Mouse (Mus musculus) midbrain, embryonic 12.5 days (tissue): ENCODE results near the gene Gabbr2. TPM values are rescaled to one million over a fixed set of nuclear protein-coding genes. Genes with fewer than 3 reads are reported as not detected.

Experiments
- ATAC-seq: fragments of 200-750 bp; cut with Nextera tagmentation; 2 replicates; pipeline ENCODE4 v1.8.0; 2017; ENCODE audit warnings: low read depth, moderate TSS enrichment, moderate library complexity; ENCODE audit not compliant: low FRiP score
- H3K27ac ChIP-seq: fragments of 300-500 bp; sonication (generic); replicated peaks from 2 replicates; pipeline ENCODE4 v1.5.1; 2016; ENCODE audit warnings: mild to moderate bottlenecking
- H3K27me3 ChIP-seq: fragments of 300-500 bp; sonication (generic); 2 replicates; pipeline ENCODE4 v1.6.1; 2016; ENCODE audit warnings: mild to moderate bottlenecking
- H3K36me3 ChIP-seq: fragments of 300-500 bp; sonication (generic); 2 replicates; pipeline ENCODE4 v1.6.1; 2016
- H3K4me1 ChIP-seq: fragments of 300-500 bp; sonication (generic); 2 replicates; pipeline ENCODE4 v1.6.1; 2016
- H3K4me2 ChIP-seq: fragments of 300-500 bp; sonication (generic); replicated peaks from 2 replicates; pipeline ENCODE4 v1.6.1; 2016; ENCODE audit warnings: mild to moderate bottlenecking, moderate library complexity
- H3K4me3 ChIP-seq: fragments of 300-500 bp; sonication (generic); 2 replicates; pipeline ENCODE4 v1.5.1; 2016; ENCODE audit warnings: mild to moderate bottlenecking
- H3K9ac ChIP-seq: fragments of 300-500 bp; sonication (generic); replicated peaks from 2 replicates; pipeline ENCODE4 v1.6.1; 2016; ENCODE audit warnings: mild to moderate bottlenecking, moderate library complexity
- H3K9me3 ChIP-seq: fragments of 300-500 bp; sonication (generic); 2 replicates; pipeline ENCODE4 v1.6.1; 2016; ENCODE audit warnings: mild to moderate bottlenecking
- WGBS: fragments of 180-500 bp; shearing (Covaris S2); methylation state at CpG from one replicate; pipeline ENCODE4 v1.1.7; 2016; 5-methylcytosine and 5-hydroxymethylcytosine counted together
- polyA plus RNA-seq: library from polyadenylated mRNA; unstranded; fragments of >200 nt; fragmentation: Nextera tagmentation; extraction: Ambion mirVana; gene quantifications from 2 replicates; pipeline ENCODE4 v1.2.1, GENCODE M21; 2016

Gene Gabbr2
- polyA plus RNA-seq, 1 experiment from 2014 or later = 0.69 TPM

GRCm38 (mm10) chr4:46986054-46986453 is 5.6 kb downstream of the Gabbr2 start:
- Histone ChIP-seq H3K27ac (no peak overlapping the region), H3K9me3 (no peaks in the 10 kb centered on the region), H3K9ac (no peak overlapping the region), H3K4me2 (no peak overlapping the region), H3K4me3 (no peak overlapping the region), H3K36me3 (no peaks in the 10 kb centered on the region), H3K27me3 (peaks cover 33% of the 10 kb centered on the region), H3K4me1 (peaks cover 15% of the 10 kb centered on the region; the same call in 1 of the 2 replicates)
- no peak for ATAC-seq

GRCm38 (mm10) chr4:46982912-46983311 is 8.8 kb downstream of the Gabbr2 start:
- no peaks in the 10 kb centered on the region for H3K4me1 ChIP-seq
- H3K4me3 ChIP-seq = no peak overlapping the region
- no peak overlapping the region for H3K27ac ChIP-seq
- no peaks in the 10 kb centered on the region for H3K9me3 ChIP-seq
- 88% methylated on average over 5 of the region's 5 CpGs for WGBS
- H3K4me2 ChIP-seq = no peak overlapping the region
- no peak for ATAC-seq
- peaks cover 8% of the 10 kb centered on the region; the same call in 1 of the 2 replicates for H3K27me3 ChIP-seq
- no peak overlapping the region for H3K9ac ChIP-seq
- no peaks in the 10 kb centered on the region for H3K36me3 ChIP-seq

- Histone ChIP-seq H3K4me2 (no peak overlapping the region), H3K36me3 (no peaks in the 10 kb centered on the region), H3K4me1 (no peaks in the 10 kb centered on the region), H3K27ac (no peak overlapping the region), H3K4me3 (no peak overlapping the region), H3K9me3 (no peaks in the 10 kb centered on the region), H3K27me3 (peaks cover 8% of the 10 kb centered on the region; the same call in 1 of the 2 replicates), H3K9ac (no peak overlapping the region)
- 85% methylated on average over 4 of the region's 4 CpGs for WGBS
- no peak for ATAC-seq
These were observed 9.6 kb downstream of the Gabbr2 start for GRCm38 (mm10) chr4:46982094-46982493.

- peaks cover 6% of the 10 kb centered on the region; the same call in 1 of the 2 replicates for H3K27me3 ChIP-seq
- H3K9ac ChIP-seq = no peak overlapping the region
- no peak for ATAC-seq
- H3K9me3 ChIP-seq = no peaks in the 10 kb centered on the region
- no peaks in the 10 kb centered on the region for H3K4me1 ChIP-seq
- no peaks in the 10 kb centered on the region for H3K36me3 ChIP-seq
- no peak overlapping the region for H3K4me3 ChIP-seq
- no peak overlapping the region for H3K27ac ChIP-seq
- H3K4me2 ChIP-seq = no peak overlapping the region
- WGBS = 86% methylated on average over 6 of the region's 6 CpGs
These were observed 13.3 kb downstream of the Gabbr2 start for GRCm38 (mm10) chr4:46978371-46978770.

GRCm38 (mm10) chr4:46977161-46977560 is 14.5 kb downstream of the Gabbr2 start:
- H3K27ac ChIP-seq = no peak overlapping the region
- no peak for ATAC-seq
- H3K9ac ChIP-seq = no peak overlapping the region
- no peak overlapping the region for H3K4me3 ChIP-seq
- no peaks in the 10 kb centered on the region for H3K9me3 ChIP-seq
- peaks cover 6% of the 10 kb centered on the region; the same call in 1 of the 2 replicates for H3K27me3 ChIP-seq
- 92% methylated on average over 7 of the region's 7 CpGs for WGBS
- H3K36me3 ChIP-seq = no peaks in the 10 kb centered on the region
- no peak overlapping the region for H3K4me2 ChIP-seq
- H3K4me1 ChIP-seq = no peaks in the 10 kb centered on the region

- 84% methylated on average over 11 of the region's 11 CpGs for WGBS
- H3K4me2 ChIP-seq = no peak overlapping the region
- ATAC-seq = no peak
- H3K27me3 ChIP-seq = peaks cover 6% of the 10 kb centered on the region; the same call in 1 of the 2 replicates
- no peak overlapping the region for H3K9ac ChIP-seq
- no peaks in the 10 kb centered on the region for H3K36me3 ChIP-seq
- no peaks in the 10 kb centered on the region for H3K9me3 ChIP-seq
- H3K27ac ChIP-seq = no peak overlapping the region
- H3K4me1 ChIP-seq = no peaks in the 10 kb centered on the region
- H3K4me3 ChIP-seq = no peak overlapping the region
These were observed 15.0 kb downstream of the Gabbr2 start for GRCm38 (mm10) chr4:46976671-46977071.

- ATAC-seq = no peak
These were observed 18.4 kb downstream of the Gabbr2 start for GRCm38 (mm10) chr4:46973322-46973721.

GRCm38 (mm10) chr4:46967981-46968380 is 23.7 kb downstream of the Gabbr2 start:
- Histone ChIP-seq H3K36me3 (no peaks in the 10 kb centered on the region), H3K9ac (no peak overlapping the region), H3K9me3 (no peaks in the 10 kb centered on the region), H3K27ac (no peak overlapping the region), H3K27me3 (no peaks in the 10 kb centered on the region), H3K4me3 (no peak overlapping the region), H3K4me2 (no peak overlapping the region), H3K4me1 (no peaks in the 10 kb centered on the region)
- ATAC-seq = no peak
- 89% methylated on average over 10 of the region's 10 CpGs for WGBS

More at GRCm38 (mm10) chr4:46973322-46973721, 18.4 kb downstream of the Gabbr2 start:
- Histone ChIP-seq H3K4me3 (no peak overlapping the region), H3K9ac (no peak overlapping the region), H3K36me3 (no peaks in the 10 kb centered on the region), H3K27me3 (peaks cover 6% of the 10 kb centered on the region; the same call in 1 of the 2 replicates), H3K4me1 (no peaks in the 10 kb centered on the region), H3K27ac (no peak overlapping the region), H3K9me3 (no peaks in the 10 kb centered on the region), H3K4me2 (no peak overlapping the region)
- 92% methylated on average over 10 of the region's 10 CpGs for WGBS

GRCm38 (mm10) chr4:46966551-46966950 is 25.1 kb downstream of the Gabbr2 start:
- Histone ChIP-seq H3K27ac (no peak overlapping the region), H3K4me1 (no peaks in the 10 kb centered on the region), H3K9ac (no peak overlapping the region), H3K36me3 (no peaks in the 10 kb centered on the region), H3K4me2 (no peak overlapping the region), H3K4me3 (no peak overlapping the region), H3K9me3 (no peaks in the 10 kb centered on the region), H3K27me3 (no peaks in the 10 kb centered on the region)
- ATAC-seq = no peak

GRCm38 (mm10) chr4:46961403-46961802 is 30.3 kb downstream of the Gabbr2 start:
- no peak for ATAC-seq
- Histone ChIP-seq H3K9me3 (no peaks in the 10 kb centered on the region), H3K27ac (no peak overlapping the region), H3K4me1 (no peaks in the 10 kb centered on the region), H3K9ac (no peak overlapping the region), H3K27me3 (no peaks in the 10 kb centered on the region), H3K4me3 (no peak overlapping the region), H3K4me2 (no peak overlapping the region), H3K36me3 (no peaks in the 10 kb centered on the region)
- WGBS = 93% methylated on average over 2 of the region's 2 CpGs

- Histone ChIP-seq H3K27ac (no peak overlapping the region), H3K4me3 (no peak overlapping the region), H3K36me3 (no peaks in the 10 kb centered on the region), H3K4me2 (no peak overlapping the region), H3K4me1 (no peaks in the 10 kb centered on the region), H3K27me3 (no peaks in the 10 kb centered on the region), H3K9me3 (no peaks in the 10 kb centered on the region), H3K9ac (no peak overlapping the region)
- ATAC-seq = no peak
- WGBS = 90% methylated on average over 10 of the region's 10 CpGs
These were observed 31.5 kb downstream of the Gabbr2 start for GRCm38 (mm10) chr4:46960208-46960607.

- ATAC-seq = no peak
- Histone ChIP-seq H3K27ac (no peak overlapping the region), H3K36me3 (no peaks in the 10 kb centered on the region), H3K9ac (no peak overlapping the region), H3K9me3 (no peaks in the 10 kb centered on the region), H3K4me1 (no peaks in the 10 kb centered on the region), H3K4me2 (no peak overlapping the region), H3K27me3 (no peaks in the 10 kb centered on the region), H3K4me3 (no peak overlapping the region)
- 93% methylated on average over 6 of the region's 6 CpGs for WGBS
These were observed 31.9 kb downstream of the Gabbr2 start for GRCm38 (mm10) chr4:46959776-46960175.

GRCm38 (mm10) chr4:46957955-46958354 is 33.7 kb downstream of the Gabbr2 start:
- no peak overlapping the region for H3K4me3 ChIP-seq
- WGBS = 90% methylated on average over 7 of the region's 7 CpGs

More at GRCm38 (mm10) chr4:46957955-46958354, 33.7 kb downstream of the Gabbr2 start:
- ATAC-seq = no peak
- Histone ChIP-seq H3K27ac (no peak overlapping the region), H3K9me3 (no peaks in the 10 kb centered on the region), H3K4me1 (no peaks in the 10 kb centered on the region), H3K9ac (no peak overlapping the region), H3K27me3 (no peaks in the 10 kb centered on the region), H3K4me2 (no peak overlapping the region), H3K36me3 (no peaks in the 10 kb centered on the region)
